Mouse (Mus musculus) Patski (cell line): ENCODE measurements around the gene Kcnb1. TPM values are rescaled to one million over a fixed set of nuclear protein-coding genes. Genes with fewer than 3 reads are reported as not detected.

Experiments
- ATAC-seq: fragments of 100-300 bp; one replicate; pipeline ENCODE4 v1.8.0; 2021
- CTCF ChIA-PET: fragments of 350-600 bp; sonication (Branson Sonifier 250); formaldehyde crosslinking; loops from one replicate; lab custom pipeline; 2022; ENCODE audit warnings: inconsistent platforms; lab: Charles Lee
- POLR2A ChIA-PET: fragments of 350-600 bp; sonication (Branson Sonifier 250); formaldehyde crosslinking; loops from one replicate; lab custom pipeline; 2022; ENCODE audit warnings: antibody characterized with exemption, inconsistent platforms; lab: Charles Lee
- DNase-seq: peaks from one replicate; pipeline ENCODE4 v3.0.0-alpha.2; 2011; ENCODE audit warnings: low read depth, low spot score
- H3K27me3 ChIP-seq: fragments of 371-371 bp; one replicate; pipeline ENCODE4 v1.5.1; 2021
- CTCF ChIP-seq: fragments of 100-300 bp; IDR thresholded peaks from one replicate; pipeline ENCODE4 v1.5.1; 2021
- in situ Hi-C: fragments of 300-500 bp; cut with MboI; formaldehyde crosslinking; loops from 3 replicates; pipeline ENCODE4 v1.11.1; 2018; ENCODE audit warnings: low pct_unique_long_range_greater_than_20kb, mixed read lengths
- polyA plus RNA-seq: library from polyadenylated mRNA; unstranded; gene quantifications from one replicate; pipeline ENCODE4 v1.2.3, GENCODE M21; 2021

Gene Kcnb1
- polyA plus RNA-seq, 1 experiment from 2014 or later = 1.5 TPM

GRCm38 (mm10) chr2:167056210-167056941 lies 133.6 kb downstream of the Kcnb1 start:
- DNase-seq (no peak), ATAC-seq (no peak)
- ChIA-PET CTCF (interaction anchor here (1.3 to 1.5 kb wide), 2 partner anchors 12 to 39 kb away, joined by 3 to 4 read pairs; no protein-coding TSS in a partner anchor), POLR2A (interaction anchor here (1.1 kb wide), 1 partner anchor 150 kb away, joined by 3 read pairs; no protein-coding TSS in a partner anchor)
- in situ Hi-C loops = no loop called here
- H3K27me3 ChIP-seq = no peaks in the 10 kb centered on the region
- TF ChIP-seq CTCF = no peak

GRCm38 (mm10) chr2:167055386-167055785 lies 134.6 kb downstream of the Kcnb1 start:
- no peak for DNase-seq
- TF ChIP-seq CTCF = no peak

GRCm38 (mm10) chr2:167053127-167053844 lies 136.7 kb downstream of the Kcnb1 start:
- in situ Hi-C loops = no loop called here
- ATAC-seq = no peak
- CTCF ChIA-PET = no interaction called here

More at GRCm38 (mm10) chr2:167055386-167055785, 134.6 kb downstream of the Kcnb1 start:
- no peaks in the 10 kb centered on the region for H3K27me3 ChIP-seq
- ChIA-PET POLR2A (interaction anchor here (1.2 kb wide), 1 partner anchor 12 kb away, joined by 3 read pairs; no protein-coding TSS in a partner anchor), CTCF (interaction anchor here (1.5 kb wide), 1 partner anchor 11 kb away, joined by 4 read pairs; no protein-coding TSS in a partner anchor)
- ATAC-seq = no peak
- in situ Hi-C loops = no loop called here

DNA sequence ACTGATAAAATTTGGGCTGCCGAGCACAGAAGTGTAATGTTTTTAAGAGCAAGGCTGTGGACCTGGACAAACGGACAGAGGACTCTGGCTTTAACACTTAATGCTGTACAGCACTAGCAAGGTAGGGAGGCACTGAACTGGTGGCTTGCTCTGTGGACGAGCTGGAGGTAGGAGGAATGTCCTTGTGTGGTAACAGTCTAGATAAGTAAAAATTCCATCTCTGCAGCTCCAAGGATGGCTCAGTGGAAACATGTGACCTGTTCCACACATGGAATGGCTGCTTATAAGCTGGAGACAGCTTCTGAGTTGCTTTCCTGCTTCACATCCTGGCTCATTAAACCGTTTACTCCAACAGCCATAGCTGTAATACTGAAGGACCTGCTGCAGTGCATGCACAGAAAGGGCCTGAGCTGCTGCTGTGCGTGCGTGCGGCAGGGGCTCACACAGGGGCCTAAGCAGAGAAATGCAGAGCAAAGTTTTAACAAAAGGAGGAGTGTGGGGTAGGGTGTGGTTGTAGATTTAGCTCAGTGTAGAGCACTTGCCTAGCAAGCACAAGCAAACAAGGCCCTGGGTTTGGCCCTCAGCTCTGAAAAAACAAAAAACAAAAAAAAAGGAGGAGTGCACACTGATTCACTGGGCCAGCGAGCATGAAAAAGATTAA lies 141.1 kb downstream of the Kcnb1 start:
- ATAC-seq = no peak
- no peak for TF ChIP-seq CTCF
- H3K27me3 ChIP-seq = no peaks in the 10 kb centered on the region
- ChIA-PET POLR2A (no interaction called here), CTCF (interaction anchor here (1.1 to 1.3 kb wide), 2 partner anchors 8 to 14 kb away, joined by 3 to 4 read pairs; no protein-coding TSS in a partner anchor)
- no peak for DNase-seq
- in situ Hi-C loops = no loop called here

More at GRCm38 (mm10) chr2:167053127-167053844, 136.7 kb downstream of the Kcnb1 start:
- POLR2A ChIA-PET = interaction anchor here (0.5 kb wide), 1 partner anchor 56 kb away, joined by 3 read pairs; no protein-coding TSS in a partner anchor
- no peak for DNase-seq
- no peak for TF ChIP-seq CTCF
- no peaks in the 10 kb centered on the region for H3K27me3 ChIP-seq

- CTCF ChIA-PET = no interaction called here
- in situ Hi-C loops = no loop called here
- no peak for TF ChIP-seq CTCF
- POLR2A ChIA-PET = no interaction called here
- ATAC-seq = no peak
- no peak for DNase-seq
- no peaks in the 10 kb centered on the region for H3K27me3 ChIP-seq
Observed at GRCm38 (mm10) chr2:167048223-167048622, 141.7 kb downstream of the Kcnb1 start.

Other genes with a start within 250 kb of the Kcnb1 start
- 81.0 TPM for gene Stau1, start 193.9 kb downstream of the Kcnb1 start, polyA plus RNA-seq
- gene Ddx27, start 175.0 kb downstream of the Kcnb1 start, polyA plus RNA-seq = 53.2 TPM
- 30.2 TPM for gene Znfx1, start 127.1 kb downstream of the Kcnb1 start, polyA plus RNA-seq
- 0.13 TPM for gene Ptgis, start 50.4 kb upstream of the Kcnb1 start, polyA plus RNA-seq
- gene B4galt5, start 159.0 kb upstream of the Kcnb1 start, polyA plus RNA-seq = 58.7 TPM
- 23.6 TPM for gene Slc9a8, start 231.6 kb upstream of the Kcnb1 start, polyA plus RNA-seq